Mouse (Mus musculus) liver, adult (tissue): ENCODE results near the gene Ptprn2.

Experiments used
- GATA4 ChIP-seq: IDR thresholded peaks from 2 replicates; pipeline ENCODE4 v1.6.1; 2014; ENCODE audit warnings: mild to moderate bottlenecking, low read length; ENCODE audit not compliant: insufficient replicate concordance

Ptprn2 gene

DNA sequence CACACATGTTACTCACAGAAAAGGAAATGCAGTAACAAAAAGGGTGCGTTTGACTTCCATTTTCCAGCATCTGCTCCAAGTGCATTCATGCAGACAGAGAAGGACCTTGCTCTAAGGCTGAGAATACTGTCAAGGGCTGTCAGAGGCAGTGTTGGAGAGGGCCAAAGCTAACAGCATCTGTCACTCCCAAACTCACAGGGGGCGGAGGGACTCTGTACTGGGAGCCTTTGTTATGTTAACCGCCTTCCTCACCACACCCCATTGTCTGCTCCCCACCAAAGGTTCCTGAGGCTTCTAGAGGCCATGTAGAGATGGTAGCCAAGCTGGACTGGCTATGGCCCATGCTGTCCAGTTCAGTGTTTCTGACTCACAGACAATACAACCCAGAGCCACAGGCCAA, 553.9 kb downstream of the Ptprn2 start:
- TF ChIP-seq GATA4, result no peak

DNA sequence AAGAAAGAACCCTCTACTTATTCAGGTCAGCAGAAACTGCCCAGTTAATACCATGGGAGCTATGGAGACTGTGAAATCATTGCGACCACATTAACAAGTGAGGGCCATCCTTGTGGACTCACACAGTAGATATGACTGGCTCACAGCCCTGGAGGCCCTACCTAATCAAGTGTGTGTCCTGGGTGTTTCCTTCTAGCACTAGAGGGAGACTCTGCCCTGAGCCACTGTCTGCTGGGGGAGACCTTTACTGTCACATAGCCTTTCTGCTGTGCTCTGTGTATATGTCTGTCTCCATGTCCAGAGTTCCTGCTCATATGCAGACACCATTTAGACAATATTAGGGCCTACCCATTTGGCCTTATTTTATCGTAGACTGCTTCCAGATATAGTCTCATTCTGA, 555.9 kb downstream of the Ptprn2 start:
- no peak for TF ChIP-seq GATA4

DNA sequence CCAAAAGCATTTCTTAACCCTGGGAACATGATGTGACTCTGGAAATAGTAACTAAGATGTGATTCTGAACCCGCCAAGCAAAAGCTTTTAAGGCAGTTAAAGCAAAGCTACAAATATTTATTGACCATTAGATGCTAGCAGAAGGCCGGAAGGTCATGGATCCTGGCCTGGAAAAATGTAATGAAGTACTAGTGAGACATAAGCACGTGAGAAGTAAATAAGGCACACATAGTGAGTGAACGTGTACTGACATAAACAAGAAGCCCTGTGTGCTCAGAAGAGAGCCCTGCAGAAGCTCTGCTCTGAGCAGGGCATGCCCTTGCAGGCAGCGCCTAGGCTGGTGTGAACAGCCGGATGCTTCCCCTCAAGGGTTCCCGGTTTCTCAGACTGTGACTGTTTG, 557.2 kb downstream of the Ptprn2 start:
- no peak for TF ChIP-seq GATA4

DNA sequence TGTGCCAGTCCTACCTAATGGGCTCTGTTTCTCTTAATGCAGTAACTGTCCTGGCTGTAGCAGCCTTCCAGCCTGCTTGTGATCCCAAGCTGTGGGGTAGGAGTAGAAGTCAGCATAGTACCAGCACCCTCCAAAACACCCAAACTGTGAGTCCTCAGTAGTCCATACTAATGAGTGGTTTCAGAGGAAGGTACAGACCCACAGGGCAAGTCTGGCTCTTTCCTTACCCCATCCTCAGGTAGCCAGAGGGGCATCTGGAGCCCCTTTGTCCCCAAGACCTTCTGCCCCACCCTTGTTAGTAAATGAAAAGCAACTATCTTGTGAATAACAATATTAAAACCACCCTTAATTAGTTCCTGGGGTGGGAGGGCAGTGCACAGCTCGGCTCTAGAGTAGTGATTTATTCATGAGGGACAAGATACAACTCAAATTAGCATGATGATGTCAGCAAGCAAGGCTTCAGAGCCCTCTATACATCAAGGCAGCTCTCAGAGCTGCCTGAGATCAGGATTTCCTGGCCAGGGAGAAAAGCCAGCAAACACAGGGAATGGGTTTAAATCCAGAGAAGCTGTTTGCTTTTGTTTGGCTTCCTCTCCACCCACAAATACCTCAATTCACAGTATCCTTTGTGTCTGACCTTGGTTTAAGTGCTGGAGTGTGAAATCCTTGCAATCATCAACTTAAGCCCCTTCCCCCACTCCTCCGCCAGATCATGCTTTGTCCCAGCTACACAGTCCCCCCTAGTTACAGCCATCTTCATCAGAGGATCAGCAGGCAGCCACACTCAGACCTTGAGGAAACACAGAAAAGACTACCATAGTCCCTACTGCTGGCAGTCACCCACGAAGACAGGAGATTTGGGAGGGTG, 562.1 kb downstream of the Ptprn2 start:
- no peak for TF ChIP-seq GATA4

DNA sequence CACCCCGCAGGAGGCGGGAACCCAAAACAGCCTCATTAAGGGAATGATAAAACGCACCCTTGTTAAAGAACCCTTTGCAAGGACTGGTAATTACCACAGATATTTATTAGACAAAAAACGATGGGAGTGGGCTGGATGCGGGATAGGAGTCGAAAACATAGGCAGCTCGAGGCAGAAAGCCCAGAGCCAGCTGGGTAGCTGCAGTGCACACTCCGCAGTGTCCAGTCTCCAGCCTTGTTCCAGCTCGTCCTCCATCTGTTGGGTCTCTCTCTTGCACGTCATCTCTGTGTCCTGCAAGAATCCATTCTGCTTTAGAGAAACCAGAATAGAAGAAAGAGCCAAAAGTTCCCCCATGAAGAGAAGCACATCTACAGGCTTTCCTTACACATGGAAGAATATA, 564.3 kb downstream of the Ptprn2 start:
- no peak for TF ChIP-seq GATA4

DNA sequence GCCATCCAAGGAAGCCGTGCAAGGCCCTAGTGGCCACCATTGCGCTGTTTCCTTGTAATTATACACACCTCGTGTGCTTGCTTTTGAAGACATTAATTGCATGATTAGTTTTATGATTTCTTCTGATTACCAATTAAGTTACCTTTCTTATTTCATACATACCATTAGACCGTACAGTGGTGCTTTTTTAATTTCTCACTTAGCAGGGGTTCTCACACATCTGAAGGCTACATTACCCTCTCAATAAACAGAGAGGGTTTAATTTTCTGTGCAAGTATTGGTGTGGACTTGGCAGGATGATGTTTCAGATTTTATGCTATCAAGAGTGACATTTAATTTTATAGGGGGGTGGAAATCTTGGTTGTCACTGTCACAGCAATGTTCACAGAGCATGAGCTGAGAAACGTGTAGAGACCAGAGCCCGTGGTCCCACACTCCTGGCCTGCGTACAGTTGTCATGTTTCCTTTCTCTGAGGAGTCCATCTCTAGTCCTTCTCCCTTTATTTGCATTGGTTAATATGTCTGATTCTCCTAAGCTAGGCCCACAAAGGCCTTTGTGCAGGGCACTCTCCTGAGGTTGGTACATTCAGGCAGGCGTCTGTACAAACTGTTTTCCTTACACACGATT, 567.8 kb downstream of the Ptprn2 start:
- TF ChIP-seq GATA4, result no peak

- no peak for TF ChIP-seq GATA4
Observed at GRCm38 (mm10) chr12:117053851-117054769, 568.6 kb downstream of the Ptprn2 start.

DNA sequence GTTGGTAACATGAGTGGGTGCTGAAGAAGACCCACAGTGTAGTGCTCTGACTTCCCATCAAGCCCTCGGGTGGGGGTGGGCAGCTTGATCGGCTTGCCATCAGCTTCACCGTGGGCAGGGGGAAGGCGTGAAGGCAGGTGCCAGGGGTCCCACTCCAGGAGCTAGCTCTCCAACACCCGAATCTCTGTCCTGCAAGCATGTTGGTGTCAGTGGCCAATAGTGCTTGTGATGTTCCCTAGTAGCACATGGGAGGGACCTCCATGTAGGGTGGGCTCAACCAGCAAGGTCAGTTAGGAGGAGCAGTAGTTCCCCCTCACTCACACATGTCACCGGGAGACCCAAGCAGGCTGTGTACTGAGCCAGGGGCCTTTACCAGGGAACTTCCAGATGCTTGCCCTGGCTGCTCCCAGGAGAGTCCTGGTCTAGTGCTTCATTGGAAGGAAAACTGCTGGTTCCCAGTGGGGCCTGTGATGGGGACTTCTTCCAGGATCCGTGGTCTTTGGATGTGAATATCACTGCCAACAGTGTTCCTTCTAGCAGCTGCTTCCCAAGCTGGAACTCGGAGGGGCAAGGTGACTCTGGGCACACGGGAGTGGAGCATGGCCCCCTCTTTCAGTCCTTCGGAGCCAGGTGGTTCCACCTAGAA, 569.5 kb downstream of the Ptprn2 start:
- no peak for TF ChIP-seq GATA4

DNA sequence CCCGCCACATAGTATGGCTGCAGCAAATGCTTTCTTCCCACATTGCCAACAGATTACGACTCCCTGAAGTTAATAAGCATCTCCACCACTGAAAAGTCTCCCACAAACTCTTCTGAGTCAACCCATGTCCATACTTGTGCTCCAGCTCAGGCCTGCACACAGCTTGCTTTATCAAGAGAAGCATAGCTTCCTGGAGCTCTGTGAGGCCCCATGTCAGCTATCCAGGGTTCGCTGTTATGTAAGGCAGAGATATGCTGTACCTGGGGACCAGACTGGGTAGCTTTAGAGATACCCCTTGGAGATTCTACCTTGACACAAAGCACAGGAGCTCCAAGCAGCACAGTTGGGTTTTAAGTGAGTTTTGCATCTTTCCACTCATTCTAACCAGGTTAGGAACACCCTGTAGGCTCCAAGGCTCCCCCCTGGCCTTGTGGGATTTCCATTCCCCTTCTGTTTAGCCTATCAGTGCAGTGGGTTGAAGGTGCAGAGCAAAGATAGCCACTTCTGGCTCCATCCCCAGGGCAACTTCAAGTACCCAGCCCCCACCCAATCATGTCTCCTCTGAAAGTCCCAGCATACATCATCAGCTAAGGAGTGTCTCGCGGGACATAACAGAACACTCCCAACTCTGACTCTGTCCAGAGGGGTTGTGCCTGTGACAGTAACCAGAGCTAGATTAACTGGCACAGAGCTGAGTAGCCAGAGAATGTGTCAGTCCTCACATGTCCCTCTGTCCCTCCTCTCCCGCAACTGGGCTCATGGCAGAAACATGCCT, 572.9 kb downstream of the Ptprn2 start:
- no peak for TF ChIP-seq GATA4

DNA sequence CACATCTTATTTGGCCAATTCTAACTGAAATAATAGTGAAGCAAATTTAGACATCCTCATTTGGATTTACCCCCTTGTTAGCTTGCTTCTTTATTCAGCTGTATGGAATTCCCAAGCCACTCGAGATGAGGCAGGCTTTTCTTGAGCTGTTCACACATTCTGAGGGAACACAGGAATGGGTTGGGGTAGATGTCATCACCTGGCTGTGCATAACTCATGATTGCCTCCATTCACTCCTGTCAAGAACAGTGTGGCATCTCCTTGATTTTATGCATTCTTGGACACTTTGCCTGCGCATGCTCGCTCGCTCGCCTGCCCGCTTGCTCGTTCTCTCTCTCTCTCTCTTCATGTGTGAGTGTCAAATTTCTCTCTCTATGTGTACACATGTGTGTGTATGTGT, 573.5 kb downstream of the Ptprn2 start:
- no peak for TF ChIP-seq GATA4

DNA sequence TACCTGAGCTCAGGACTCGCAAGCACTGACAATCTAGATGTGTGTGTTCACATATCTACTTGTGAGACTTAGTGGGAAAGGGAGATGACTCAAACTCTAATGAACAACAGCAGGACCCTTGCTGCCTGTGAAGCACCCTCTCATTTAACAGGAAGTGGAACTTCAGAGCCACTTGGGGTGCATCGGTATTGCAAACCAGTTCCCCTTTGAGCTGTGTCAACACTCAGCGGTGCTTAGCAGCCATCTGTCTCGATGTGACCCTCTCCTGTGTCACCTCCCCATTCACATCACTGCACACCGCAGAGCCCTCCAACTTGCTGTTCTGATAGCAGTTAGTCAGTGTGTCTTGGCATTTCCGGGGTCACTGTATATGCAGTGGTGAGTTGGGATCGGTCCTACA, 592.1 kb downstream of the Ptprn2 start:
- TF ChIP-seq GATA4, result no peak

DNA sequence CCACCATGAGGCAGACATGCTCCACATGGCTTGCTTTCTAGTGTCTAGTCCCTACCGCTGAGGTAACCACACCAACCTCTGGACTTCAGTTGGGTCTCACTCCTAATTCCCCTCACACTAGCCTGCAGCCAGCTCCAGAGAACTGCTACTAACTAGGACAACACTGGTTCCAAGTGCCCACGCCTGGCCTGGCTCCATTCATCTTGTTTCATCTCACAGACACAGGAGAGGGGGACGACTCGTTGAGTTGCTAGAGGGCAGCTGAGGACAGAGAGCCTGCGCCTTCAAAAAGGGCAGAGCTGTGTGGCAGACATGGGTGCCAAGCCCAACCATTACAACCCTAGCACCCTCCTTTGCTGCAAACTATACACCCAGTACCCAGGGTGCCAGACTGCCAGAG, 593.4 kb downstream of the Ptprn2 start:
- no peak for TF ChIP-seq GATA4

GRCm38 (mm10) chr12:117079724-117080123, 594.2 kb downstream of the Ptprn2 start:
- TF ChIP-seq GATA4, result no peak
